In genomic region chr7:138338451-138338850, GRCm38 (mm10) we compare ENCODE assay signal across 19 mouse cellular contexts. TPM values are rescaled to one million over a fixed set of nuclear protein-coding genes. Genes with fewer than 3 reads are reported as not detected.
"Had no signal": no experiment of that assay in that cellular context is flagged by ENCODE, and none has a peak within 500 bp of the region (broad histone marks: within the 10 kb centered on the region; RNA-seq: fewer than 3 reads in every experiment).

No protein-coding gene starts in this region.

- DNase-seq: gastrocnemius, postnatal 10 days; gastrocnemius, postnatal 25 days; heart, adult 18-20 months; heart, postnatal 10 days; heart, postnatal 4 days; kidney, adult 18-20 months; kidney, adult 8-10 months; kidney, postnatal 10 days; kidney, postnatal 25 days; kidney, postnatal 4 days; left cerebral cortex, postnatal 4 days; lung, adult 18-20 months had no signal

- ATAC-seq: hindbrain, embryonic 16.5 days; inflammation-experienced regulatory T-cells, adult 6 months; intestine, embryonic 15.5 days; intestine, postnatal 0 days; liver, embryonic 12.5 days had no signal

RNA-seq across cellular contexts. Expression of gene Tcerg1l, which starts 59.1 kb away (rescaled TPM):
- polyA plus RNA-seq: inflammation-experienced regulatory T-cells, adult 6 months; liver, adult 2 months; liver, embryonic 16.5 days had no signal
